Mouse (Mus musculus) MEL (cell line): ENCODE measurements at regions not wholly inside any gene's neighbourhood (a gene's known extent, or its start where the extent isn't known, plus 50 kb on each side); places are given as distances from the start of the nearest gene placed in this dataset.

ENCODE experiments used
- DNase-seq: peaks from one replicate; pipeline ENCODE4 v3.0.0; 2011; ENCODE audit warnings: low read depth, low spot score
- H3K27ac ChIP-seq: 2 replicates; pipeline ENCODE4 v1.5.1; 2012; ENCODE audit warnings: low read depth, mild to moderate bottlenecking, control low read depth, low read length, moderate library complexity; ENCODE audit not compliant: control insufficient read depth
- H3K27me3 ChIP-seq, 2 experiments: fragments of 150-350 bp in 1 of 2; sonication (generic) in 1 of 2; 2 replicates each; pipeline ENCODE4 v1.6.1; 2012; ENCODE audit warnings: low read length in 2 of 2, mild to moderate bottlenecking in 2 of 2, improper control_type of control experiment in 1 of 2, moderate library complexity in 1 of 2; ENCODE audit not compliant: insufficient read depth in 2 of 2, control insufficient read depth in 1 of 2
- H3K36me3 ChIP-seq, 2 experiments: 2 replicates each; pipeline ENCODE4 v1.6.1; 2012 to 2014; ENCODE audit warnings: low read length in 2 of 2, improper control_type of control experiment in 1 of 2, inconsistent platforms in 1 of 2, mild to moderate bottlenecking in 1 of 2; ENCODE audit not compliant: insufficient read depth in 2 of 2, control insufficient read depth in 1 of 2
- H3K4me1 ChIP-seq, 2 experiments: fragments of 150-350 bp in 1 of 2; sonication (generic) in 1 of 2; 2 replicates each; pipeline ENCODE4 v1.6.1; 2012; ENCODE audit warnings: low read length in 2 of 2, improper control_type of control experiment in 1 of 2, mild to moderate bottlenecking in 1 of 2; ENCODE audit not compliant: insufficient read depth in 2 of 2, control insufficient read depth in 1 of 2
- H3K4me3 ChIP-seq, 2 experiments: fragments of 150-350 bp in 1 of 2; sonication (generic) in 1 of 2; 2 replicates each; pipeline ENCODE4 v1.5.1; 2012; ENCODE audit warnings: low read depth in 2 of 2, low read length in 2 of 2, mild to moderate bottlenecking in 2 of 2, moderate library complexity in 2 of 2, control low read depth in 1 of 2, improper control_type of control experiment in 1 of 2; ENCODE audit not compliant: control insufficient read depth in 1 of 2, insufficient read depth in 1 of 2
- H3K79me2 ChIP-seq: 2 replicates; pipeline ENCODE4 v1.6.1; 2012; ENCODE audit warnings: mild to moderate bottlenecking, low read length, moderate library complexity; ENCODE audit not compliant: control insufficient read depth, poor library complexity, insufficient read depth
- H3K9ac ChIP-seq: 2 replicates; pipeline ENCODE4 v1.6.1; 2012; ENCODE audit warnings: low read depth, mild to moderate bottlenecking, control low read depth, low read length, moderate library complexity; ENCODE audit not compliant: control insufficient read depth, poor library complexity, severe bottlenecking
- H3K9me3 ChIP-seq: fragments of 150-350 bp; sonication (generic); replicated peaks from 2 replicates; pipeline ENCODE4 v1.6.1; 2012; ENCODE audit warnings: mild to moderate bottlenecking, low read length, improper control_type of control experiment, moderate library complexity; ENCODE audit not compliant: insufficient read depth
- BHLHE40 ChIP-seq: IDR thresholded peaks from 2 replicates; pipeline ENCODE4 v1.6.1; 2012; ENCODE audit warnings: low read depth, mild to moderate bottlenecking, inconsistent platforms, low read length, improper control_type of control experiment, borderline replicate concordance
- CHD1 ChIP-seq: IDR thresholded peaks from 2 replicates; pipeline ENCODE4 v1.6.1; 2012; ENCODE audit warnings: low read depth, mild to moderate bottlenecking, inconsistent platforms, low read length, improper control_type of control experiment
- CTCF ChIP-seq, 3 experiments: IDR thresholded peaks in 2 of 3; conservative IDR thresholded peaks in 1 of 3; 2 replicates each; pipeline ENCODE4 v1.5.1; 2011 to 2012; ENCODE audit warnings: low read length in 3 of 3, low read depth in 2 of 3, mild to moderate bottlenecking in 2 of 3, improper control_type of control experiment in 1 of 3, inconsistent platforms in 1 of 3, mixed read lengths in 1 of 3, moderate library complexity in 1 of 3; ENCODE audit not compliant: control insufficient read depth in 1 of 3, insufficient read depth in 1 of 3, poor library complexity in 1 of 3, severe bottlenecking in 1 of 3
- ELF1 ChIP-seq: IDR thresholded peaks from 2 replicates; pipeline ENCODE4 v1.6.1; 2014; ENCODE audit warnings: low read depth, mild to moderate bottlenecking, inconsistent platforms, low read length, improper control_type of control experiment, moderate library complexity
- ETS1 ChIP-seq: IDR thresholded peaks from 2 replicates; pipeline ENCODE4 v1.6.1; 2012; ENCODE audit warnings: low read depth, mild to moderate bottlenecking, inconsistent platforms, low read length, improper control_type of control experiment, moderate library complexity
- GABPA ChIP-seq: IDR thresholded peaks from 2 replicates; pipeline ENCODE4 v1.6.1; 2012; ENCODE audit warnings: low read depth, mild to moderate bottlenecking, inconsistent platforms, low read length, improper control_type of control experiment, moderate library complexity
- GATA1 ChIP-seq: IDR thresholded peaks from 2 replicates; pipeline ENCODE4 v1.6.1; 2011; ENCODE audit warnings: low read depth, low read length, improper control_type of control experiment
- JUND ChIP-seq: IDR thresholded peaks from 2 replicates; pipeline ENCODE4 v1.6.1; 2011; ENCODE audit warnings: low read depth, mild to moderate bottlenecking, improper control_type of control experiment, low read length
- KAT2A ChIP-seq: conservative IDR thresholded peaks from 2 replicates; pipeline ENCODE4 v1.6.1; 2012; ENCODE audit warnings: low read depth, low read length, improper control_type of control experiment, inconsistent platforms
- MAFK ChIP-seq: IDR thresholded peaks from 2 replicates; pipeline ENCODE4 v1.6.1; 2011; ENCODE audit warnings: low read depth, mild to moderate bottlenecking, low read length, improper control_type of control experiment, borderline replicate concordance
- MAX ChIP-seq: IDR thresholded peaks from 2 replicates; pipeline ENCODE4 v1.6.1; 2011; ENCODE audit warnings: low read length, improper control_type of control experiment
- MEF2A ChIP-seq: IDR thresholded peaks from 2 replicates; pipeline ENCODE4 v1.6.1; 2014; ENCODE audit warnings: low read depth, mild to moderate bottlenecking, inconsistent platforms, low read length, improper control_type of control experiment; ENCODE audit not compliant: poor library complexity, insufficient replicate concordance, severe bottlenecking; ENCODE audit errors: extremely low read depth
- MYC ChIP-seq: IDR thresholded peaks from 2 replicates; pipeline ENCODE4 v1.6.1; 2011; ENCODE audit warnings: low read depth, mild to moderate bottlenecking, low read length, improper control_type of control experiment, moderate library complexity
- NELFE ChIP-seq: IDR thresholded peaks from 2 replicates; pipeline ENCODE4 v1.6.1; 2011; ENCODE audit warnings: low read depth, low read length, improper control_type of control experiment
- POLR2AphosphoS2 ChIP-seq: IDR thresholded peaks from 2 replicates; pipeline ENCODE4 v1.6.1; 2011; ENCODE audit warnings: low read length, improper control_type of control experiment
- POLR2AphosphoS5 ChIP-seq: IDR thresholded peaks from 2 replicates; pipeline ENCODE4 v1.6.1; 2012; ENCODE audit warnings: low read depth, borderline replicate concordance, mild to moderate bottlenecking, inconsistent platforms, low read length, moderate library complexity, mixed read lengths
- RAD21 ChIP-seq: IDR thresholded peaks from 2 replicates; pipeline ENCODE4 v1.6.1; 2011; ENCODE audit warnings: mild to moderate bottlenecking, low read depth, low read length, improper control_type of control experiment
- SIN3A ChIP-seq: IDR thresholded peaks from 2 replicates; pipeline ENCODE4 v1.6.1; 2012; ENCODE audit warnings: low read length, improper control_type of control experiment, inconsistent platforms
- TAL1 ChIP-seq: IDR thresholded peaks from 2 replicates; pipeline ENCODE4 v1.6.1; 2012; ENCODE audit warnings: mild to moderate bottlenecking, inconsistent platforms, low read length, moderate library complexity, mixed read lengths
- TBP ChIP-seq: IDR thresholded peaks from 2 replicates; pipeline ENCODE4 v1.8.0; 2011; ENCODE audit warnings: low read depth, low read length, improper control_type of control experiment
- TCF12 ChIP-seq: IDR thresholded peaks from 2 replicates; pipeline ENCODE4 v1.6.1; 2014; ENCODE audit warnings: low read depth, mild to moderate bottlenecking, inconsistent platforms, low read length, improper control_type of control experiment, moderate library complexity
- ZC3H11A ChIP-seq: IDR thresholded peaks from 2 replicates; pipeline ENCODE4 v1.6.1; 2012; ENCODE audit warnings: low read depth, mild to moderate bottlenecking, inconsistent platforms, low read length, improper control_type of control experiment
- ZKSCAN1 ChIP-seq: IDR thresholded peaks from 2 replicates; pipeline ENCODE4 v1.6.1; 2012; ENCODE audit warnings: low read depth, mild to moderate bottlenecking, inconsistent platforms, low read length, improper control_type of control experiment, moderate library complexity
- ZMIZ1 ChIP-seq: IDR thresholded peaks from 2 replicates; pipeline ENCODE4 v1.6.1; 2012; ENCODE audit warnings: low read depth, mild to moderate bottlenecking, inconsistent platforms, low read length, improper control_type of control experiment, moderate library complexity
- ZNF384 ChIP-seq: IDR thresholded peaks from 2 replicates; pipeline ENCODE4 v1.6.1; 2012; ENCODE audit warnings: low read depth, mild to moderate bottlenecking, inconsistent platforms, low read length, improper control_type of control experiment

DNA sequence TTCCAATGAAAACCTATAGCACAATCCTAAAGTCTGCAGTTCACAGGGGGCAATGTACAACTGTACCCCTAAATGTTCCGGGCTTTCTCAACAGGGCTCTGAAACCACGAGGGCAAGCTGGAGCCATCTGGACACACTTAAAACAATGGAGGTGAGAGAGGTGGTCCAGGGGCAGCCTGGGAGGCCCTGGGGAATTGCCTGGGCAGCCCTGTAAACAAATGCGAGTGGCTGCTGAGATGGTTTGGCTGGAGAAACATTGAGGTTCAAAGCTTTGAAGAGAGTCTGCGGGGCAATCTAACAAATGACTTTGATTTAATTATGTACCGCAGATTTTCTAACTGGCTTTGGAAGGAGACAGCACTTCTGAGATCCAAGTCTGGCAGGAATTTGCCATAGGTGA is 129.0 kb upstream of the Ngf start:
- Histone ChIP-seq H3K9ac (no peak overlapping the region), H3K4me1 (no peaks in the 10 kb centered on the region), H3K27ac (no peak overlapping the region), H3K9me3 (no peaks in the 10 kb centered on the region), H3K79me2 (no peaks in the 10 kb centered on the region), H3K36me3 (no peaks in the 10 kb centered on the region), H3K27me3 (no peaks in the 10 kb centered on the region), H3K4me3 (no peak overlapping the region)
- no peak for DNase-seq
- TF ChIP-seq ZC3H11A: no peak
- no peak for TF ChIP-seq BHLHE40
- TF ChIP-seq ZNF384: no peak
- TF ChIP-seq MAFK: no peak
- TF ChIP-seq RAD21: no peak
- TF ChIP-seq NELFE: no peak
- no peak for TF ChIP-seq POLR2AphosphoS5
- TF ChIP-seq POLR2AphosphoS2: no peak
- TF ChIP-seq SIN3A: no peak
- TF ChIP-seq CTCF (IDR thresholded peaks at IDR 0.05 in 2 of 3, conservative IDR thresholded peaks at IDR 0.05 in 1 of 3; ENCODE audit: control insufficient read depth in 1 of 3, insufficient read depth in 1 of 3, low read depth in 2 of 3, low read length in 3 of 3, poor library complexity in 1 of 3, severe bottlenecking in 1 of 3): no peak
- TF ChIP-seq MEF2A: no peak
- TF ChIP-seq ZKSCAN1: no peak
- no peak for TF ChIP-seq GABPA
- no peak for TF ChIP-seq TAL1
- no peak for TF ChIP-seq GATA1
- TF ChIP-seq JUND: no peak
- TF ChIP-seq MAX: no peak
- TF ChIP-seq, all 39 proteins: peak for 0

DNA sequence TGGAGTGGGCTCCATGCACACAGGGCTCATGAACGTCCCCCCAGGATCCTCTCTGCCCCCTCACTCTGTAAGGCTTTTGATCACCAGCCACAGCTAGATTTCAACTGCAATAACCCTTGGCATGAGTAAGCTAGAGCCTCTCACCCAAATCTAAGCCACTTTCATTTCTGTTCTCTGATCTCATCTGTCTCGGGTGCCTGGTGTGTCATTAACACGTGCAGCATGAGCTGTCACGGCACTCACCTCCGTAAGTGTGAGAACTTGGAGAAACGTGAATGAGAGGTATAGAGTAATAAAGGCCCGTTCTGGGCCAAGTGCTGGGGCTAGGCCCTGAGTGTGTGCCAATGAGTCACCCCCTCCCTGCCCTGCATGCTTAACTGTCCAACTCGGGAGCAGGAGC is 131.8 kb upstream of the Ngf start:
- Histone ChIP-seq H3K79me2 (no peaks in the 10 kb centered on the region), H3K36me3 (no peaks in the 10 kb centered on the region), H3K9me3 (no peaks in the 10 kb centered on the region), H3K4me3 (no peak overlapping the region), H3K27ac (no peak overlapping the region), H3K4me1 (no peaks in the 10 kb centered on the region), H3K27me3 (no peaks in the 10 kb centered on the region), H3K9ac (no peak overlapping the region)
- TF ChIP-seq MYC (no peak), JUND (no peak), ETS1 (no peak), KAT2A (no peak), ELF1 (no peak), TAL1 (no peak), ZNF384 (no peak), ZMIZ1 (no peak), RAD21 (no peak), CHD1 (no peak), CTCF (IDR thresholded peaks at IDR 0.05 in 2 of 3, conservative IDR thresholded peaks at IDR 0.05 in 1 of 3; ENCODE audit: control insufficient read depth in 1 of 3, insufficient read depth in 1 of 3, low read depth in 2 of 3, low read length in 3 of 3, poor library complexity in 1 of 3, severe bottlenecking in 1 of 3) (no peak), TCF12 (no peak), TBP (no peak), ZKSCAN1 (no peak)
- no peak for DNase-seq
